Mouse (Mus musculus): ENCODE measurements around the gene Arid4a.
A peak's percentile ranks its signal among the peaks of the same experiment; 100 is the strongest.
"Not testable (repeated sequence)": the region's sequence is repeated elsewhere in the genome, so short reads cannot be mapped to it uniquely, and the experiment has no call there.

Arid4a gene

DNA sequence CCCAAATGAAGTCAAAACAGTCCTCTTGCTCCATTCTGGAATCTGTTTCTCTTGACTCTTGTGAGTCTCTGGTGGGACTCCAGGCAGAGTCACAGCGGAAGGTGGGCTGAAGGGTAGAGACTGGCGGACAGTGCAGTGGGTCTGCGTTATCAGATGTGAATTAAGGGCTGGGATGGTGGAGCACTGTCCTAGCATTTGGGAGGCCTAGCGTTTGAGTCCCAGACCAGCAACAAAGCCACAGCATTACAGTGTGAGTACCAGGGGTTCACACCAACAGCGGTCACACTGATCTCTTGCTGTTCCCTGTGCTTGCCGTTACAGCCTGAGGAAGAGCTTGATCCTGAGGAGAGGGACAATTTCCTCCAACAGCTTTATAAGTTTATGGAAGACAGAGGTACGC is 44.0 kb downstream of the Arid4a start:
- DNase-seq: no peak

DNA sequence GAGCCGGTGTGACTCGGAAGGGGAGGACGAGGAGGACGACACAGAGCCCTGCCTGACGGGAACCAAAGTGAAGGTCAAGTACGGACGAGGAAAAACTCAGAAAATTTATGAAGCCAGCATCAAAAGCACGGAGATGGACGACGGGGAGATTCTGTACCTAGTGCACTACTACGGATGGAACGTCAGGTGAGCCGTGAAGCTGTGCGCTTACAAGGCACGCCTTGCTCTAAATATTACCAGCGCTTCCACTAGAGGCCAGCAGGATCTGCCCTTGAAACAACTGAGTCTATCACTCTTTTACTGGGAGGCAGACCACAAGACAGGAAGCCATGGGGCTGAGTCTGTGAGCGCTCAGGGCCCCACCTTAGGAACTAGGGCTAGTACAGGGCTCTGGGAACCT is 54.1 kb downstream of the Arid4a start:
- no peak for DNase-seq

DNA sequence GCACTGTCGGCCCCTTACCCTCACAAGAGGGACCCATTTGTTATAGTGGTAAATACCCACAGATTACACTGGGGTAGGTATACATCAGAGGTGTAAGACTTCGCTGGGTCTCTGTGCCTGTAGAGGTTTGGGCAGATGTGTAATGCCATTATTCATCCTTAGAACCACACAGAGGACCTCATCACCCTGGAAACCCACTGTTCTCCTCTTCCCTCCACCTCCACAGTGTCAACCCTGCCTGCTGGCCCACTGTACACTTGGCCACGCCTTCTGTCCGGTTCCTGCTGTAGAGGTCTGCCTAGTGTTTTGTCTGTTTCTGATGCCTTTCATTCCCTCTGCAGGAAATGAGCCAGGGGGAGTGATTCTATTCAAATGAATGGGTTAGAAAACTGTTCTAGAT is 56.3 kb downstream of the Arid4a start:
- DNase-seq: no peak

DNA sequence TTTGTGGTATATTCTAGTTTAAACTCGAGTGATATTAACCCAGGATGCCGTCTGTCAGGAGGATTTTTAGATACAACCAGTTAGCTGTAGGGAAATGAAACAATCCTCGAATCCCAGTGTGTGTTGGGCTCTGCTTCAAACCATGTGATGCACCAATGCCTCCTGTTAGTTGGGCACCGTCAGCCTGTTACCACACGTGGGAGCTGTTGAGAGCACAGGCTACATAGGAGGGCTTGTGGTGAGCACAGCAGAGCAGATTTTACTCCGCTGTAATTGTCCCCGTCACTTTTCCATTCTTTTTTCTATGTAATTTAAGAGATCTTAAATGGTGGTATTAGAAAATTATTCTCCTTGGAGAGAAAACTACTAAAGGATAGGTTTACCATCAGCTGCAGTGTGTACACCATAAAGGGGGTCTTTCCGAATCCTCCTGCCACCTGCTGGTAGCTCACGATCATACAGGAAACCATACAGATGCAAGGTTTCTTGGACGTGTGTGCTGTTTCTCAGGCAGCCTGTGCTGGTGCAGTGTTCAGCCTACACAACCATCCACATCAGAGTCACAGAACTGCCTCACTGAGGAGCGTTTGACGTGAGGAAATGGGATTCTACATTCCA is 57.4 kb downstream of the Arid4a start:
- DNase-seq: no peak

DNA sequence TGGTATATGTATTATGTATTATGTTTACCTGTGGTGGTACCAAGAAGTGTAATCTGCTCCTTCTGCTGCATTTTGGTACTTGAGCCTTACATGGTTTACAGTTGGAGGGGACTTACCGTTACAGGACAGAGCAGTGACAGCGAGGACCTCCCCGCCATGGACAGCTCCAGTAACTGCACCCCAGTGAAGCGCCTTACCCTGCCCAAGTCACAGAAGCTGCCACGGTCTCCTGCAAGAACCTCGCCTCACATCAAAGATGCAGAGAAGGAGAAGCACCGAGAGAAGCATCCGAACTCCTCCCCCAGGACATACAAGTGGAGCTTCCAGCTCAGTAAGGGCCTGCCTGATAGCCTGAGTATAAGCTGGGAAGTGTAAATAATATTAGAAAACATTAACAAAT is 70.5 kb downstream of the Arid4a start:
- no peak for DNase-seq

DNA sequence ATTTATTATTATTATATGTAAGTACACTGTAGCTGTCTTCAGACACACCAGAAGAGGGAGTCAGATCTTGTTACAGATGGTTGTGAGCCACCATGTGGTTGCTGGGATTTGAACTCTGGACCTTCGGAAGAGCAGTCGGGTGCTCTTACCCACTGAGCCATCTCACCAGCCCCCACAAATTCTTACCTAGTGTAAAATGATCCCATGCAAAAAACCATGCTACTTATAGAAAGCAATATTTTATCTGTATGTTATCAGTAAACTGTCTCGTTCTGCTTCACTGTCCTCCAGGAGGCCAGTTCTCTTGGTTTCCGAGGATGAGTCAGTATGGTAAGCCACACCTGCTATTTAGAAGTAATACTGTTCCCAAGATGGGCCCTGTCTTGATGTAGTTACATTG is 88.5 kb downstream of the Arid4a start:
- not testable (repeated sequence) for DNase-seq

DNA sequence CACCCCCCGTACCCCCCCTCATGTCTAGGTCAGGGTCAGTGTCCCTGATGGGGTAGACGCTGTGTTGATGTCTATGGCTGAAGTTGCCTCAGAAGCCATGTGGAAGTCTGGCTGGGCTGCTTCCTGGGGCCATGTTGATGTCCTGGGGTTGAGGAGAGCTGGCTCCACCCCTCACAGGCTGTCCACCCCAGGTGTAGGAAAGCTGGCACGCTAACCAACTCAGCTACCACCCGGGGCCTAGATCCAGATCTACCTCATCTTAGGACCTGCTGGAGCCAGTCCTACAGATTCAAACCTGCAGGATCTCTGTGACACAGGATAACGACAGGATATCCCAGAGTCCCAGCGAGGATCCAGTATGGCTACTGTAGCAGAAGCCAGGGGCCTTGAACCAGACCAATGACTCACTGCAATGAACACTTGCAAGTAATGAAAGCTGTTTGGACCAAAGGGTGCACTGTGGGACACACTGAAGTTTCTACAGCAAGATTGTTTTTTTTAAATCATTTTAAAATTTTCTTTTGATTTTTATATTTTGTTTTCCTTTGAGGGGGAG is 91.5 kb downstream of the Arid4a start:
- no peak for DNase-seq

DNA sequence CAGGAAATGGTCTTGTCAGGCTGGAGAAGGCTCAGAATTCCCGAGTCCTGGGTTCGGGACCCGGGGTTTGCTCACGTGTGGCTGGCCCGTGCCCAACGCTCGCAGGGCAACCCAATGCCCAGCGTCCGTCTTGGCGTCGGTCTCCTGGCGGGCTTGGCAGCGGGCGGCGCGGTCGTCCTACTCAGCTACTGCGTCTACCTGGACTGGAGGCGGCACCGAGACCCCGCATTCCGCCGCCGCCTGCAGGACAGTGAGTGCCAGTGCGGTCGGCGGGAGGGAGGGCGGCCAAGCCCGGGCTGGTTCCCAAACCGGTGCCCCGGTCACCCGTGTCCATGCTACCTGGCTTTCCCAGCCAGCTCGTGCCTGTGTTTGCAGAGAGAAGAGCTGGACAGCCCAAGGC is 95.5 kb downstream of the Arid4a start, which contains the start of gene Tomm20l:
Gene Tomm20l (plus strand): TSS at position 98 of the 400 bp plus-strand sequence.
- no peak for DNase-seq

DNA sequence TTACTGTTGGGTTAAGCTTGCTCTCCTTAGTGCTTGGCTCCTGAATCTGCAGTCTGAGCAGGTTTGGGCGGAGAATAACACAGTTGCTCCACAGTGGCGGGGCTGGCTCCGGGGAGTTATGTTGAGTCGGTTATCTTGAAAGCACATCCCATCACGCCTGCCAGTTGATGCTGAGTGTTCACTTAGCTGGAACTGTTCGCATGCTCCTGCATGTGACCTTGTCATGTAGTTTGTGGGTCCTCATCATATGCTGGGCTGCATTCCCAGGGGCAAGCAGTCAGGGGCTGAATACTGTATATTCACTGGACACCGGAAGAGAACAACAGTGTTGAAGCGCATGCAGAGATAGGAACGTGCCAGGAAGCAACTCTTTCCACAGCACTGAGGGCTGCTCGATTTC is 97.3 kb downstream of the Arid4a start:
- DNase-seq: no peak

DNA sequence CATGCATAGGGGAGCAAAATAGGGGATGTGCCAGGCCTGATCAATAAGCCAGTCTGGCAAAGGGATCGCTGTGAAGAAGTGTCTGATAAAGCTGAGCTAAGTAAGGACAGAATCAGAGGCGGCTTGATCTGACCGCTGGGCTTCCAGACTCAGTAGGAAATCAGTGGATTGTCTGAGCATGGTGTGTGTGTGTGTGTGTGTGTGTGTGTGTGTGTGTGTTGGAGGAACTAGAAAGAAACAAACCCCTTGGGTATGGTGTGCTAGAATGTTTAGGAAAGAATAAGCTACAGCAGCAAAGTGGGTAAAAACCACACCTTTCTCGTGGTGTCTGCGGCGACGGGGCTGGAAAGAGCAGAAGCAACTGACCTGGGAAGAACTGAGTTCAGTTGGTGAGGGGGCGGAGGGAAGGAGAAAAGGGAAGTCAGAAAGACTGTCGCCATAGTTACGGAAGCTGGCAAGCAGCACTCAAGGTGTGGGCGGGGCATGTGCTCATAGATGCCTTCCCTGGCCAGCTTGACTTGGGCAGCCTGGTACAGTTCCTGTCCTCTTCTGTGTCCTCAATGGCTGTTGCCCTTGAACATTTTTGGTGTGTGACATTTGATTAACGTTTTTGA is 98.0 kb downstream of the Arid4a start:
- DNase-seq: peak; percentile 68 to 73

DNA sequence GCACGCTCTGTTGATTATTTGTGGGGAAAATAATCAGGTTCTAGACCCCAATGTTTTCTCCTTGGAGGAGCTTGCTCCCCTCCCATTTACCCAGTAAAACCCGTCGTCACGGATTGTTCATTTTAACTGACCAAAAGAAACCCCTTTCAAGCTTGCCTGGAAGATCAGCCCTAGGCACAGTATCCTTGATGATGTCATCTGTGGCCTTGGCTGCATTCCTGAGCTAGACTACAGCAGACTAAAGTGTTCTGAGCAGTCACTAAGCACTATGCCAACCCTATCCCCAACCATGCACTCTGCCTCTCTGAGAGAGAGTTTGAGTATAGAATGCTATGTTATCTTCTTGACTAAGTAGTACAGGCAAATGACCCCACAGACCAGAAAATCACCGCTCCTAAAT is 100.6 kb downstream of the Arid4a start:
- no peak for DNase-seq

DNA sequence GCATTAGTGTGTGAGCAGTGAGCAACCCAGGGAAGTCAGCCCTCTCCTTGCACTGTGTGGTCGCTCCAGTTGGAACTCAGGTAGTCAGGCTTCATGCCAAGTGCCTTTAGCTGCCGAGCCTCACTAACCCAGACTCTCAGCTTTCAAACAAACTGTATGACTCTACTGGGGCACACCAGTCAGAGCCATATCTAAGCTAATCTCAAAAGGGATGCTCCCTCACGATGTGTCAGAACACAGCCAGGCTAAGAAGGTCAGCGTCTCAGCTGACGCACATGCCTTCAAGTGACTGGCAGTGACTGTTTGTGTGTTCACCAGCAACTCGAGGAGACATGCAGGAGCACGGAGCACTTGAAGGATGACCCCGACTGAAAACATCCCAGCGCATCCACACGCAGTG is 106.9 kb downstream of the Arid4a start:
- no peak for DNase-seq

DNA sequence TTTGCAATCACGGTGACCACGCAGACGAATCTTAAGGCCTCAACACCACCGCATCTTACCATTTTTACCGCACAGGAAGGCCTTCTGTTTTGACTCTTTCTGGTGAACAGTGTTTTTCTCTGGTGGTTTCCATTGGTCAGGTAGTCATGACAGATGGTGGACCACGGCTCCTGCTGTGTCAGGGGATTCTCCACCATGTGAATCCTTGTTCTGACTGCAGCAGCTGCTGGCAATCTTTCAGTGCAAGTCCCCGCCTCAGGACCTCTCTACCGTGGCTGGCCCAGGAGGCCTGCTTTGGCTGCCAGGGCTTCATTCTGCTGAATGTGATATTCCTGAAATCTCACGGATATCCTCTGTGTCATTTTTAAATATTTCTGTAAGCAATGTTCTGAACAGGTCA is 107.5 kb downstream of the Arid4a start:
- DNase-seq: no peak

DNA sequence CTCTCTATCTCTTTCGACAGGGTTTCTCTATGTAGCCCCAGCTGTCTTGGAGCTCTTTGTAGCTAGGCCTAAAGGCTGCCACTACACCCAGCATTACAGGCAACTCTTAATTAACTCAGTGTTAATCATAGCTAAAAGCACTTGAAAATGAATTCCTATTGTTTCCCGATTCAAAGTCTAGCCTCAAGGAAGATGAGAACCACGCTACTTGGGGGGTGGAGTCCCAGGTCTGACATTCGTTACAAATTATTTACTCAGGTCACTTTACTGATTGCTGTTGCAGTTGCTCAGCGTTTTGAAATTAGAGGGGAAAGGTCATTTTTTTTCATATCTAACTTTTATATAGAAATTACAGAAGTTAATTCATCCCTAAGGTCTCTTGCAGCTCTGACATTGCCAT is 119.8 kb downstream of the Arid4a start:
- no peak for DNase-seq

DNA sequence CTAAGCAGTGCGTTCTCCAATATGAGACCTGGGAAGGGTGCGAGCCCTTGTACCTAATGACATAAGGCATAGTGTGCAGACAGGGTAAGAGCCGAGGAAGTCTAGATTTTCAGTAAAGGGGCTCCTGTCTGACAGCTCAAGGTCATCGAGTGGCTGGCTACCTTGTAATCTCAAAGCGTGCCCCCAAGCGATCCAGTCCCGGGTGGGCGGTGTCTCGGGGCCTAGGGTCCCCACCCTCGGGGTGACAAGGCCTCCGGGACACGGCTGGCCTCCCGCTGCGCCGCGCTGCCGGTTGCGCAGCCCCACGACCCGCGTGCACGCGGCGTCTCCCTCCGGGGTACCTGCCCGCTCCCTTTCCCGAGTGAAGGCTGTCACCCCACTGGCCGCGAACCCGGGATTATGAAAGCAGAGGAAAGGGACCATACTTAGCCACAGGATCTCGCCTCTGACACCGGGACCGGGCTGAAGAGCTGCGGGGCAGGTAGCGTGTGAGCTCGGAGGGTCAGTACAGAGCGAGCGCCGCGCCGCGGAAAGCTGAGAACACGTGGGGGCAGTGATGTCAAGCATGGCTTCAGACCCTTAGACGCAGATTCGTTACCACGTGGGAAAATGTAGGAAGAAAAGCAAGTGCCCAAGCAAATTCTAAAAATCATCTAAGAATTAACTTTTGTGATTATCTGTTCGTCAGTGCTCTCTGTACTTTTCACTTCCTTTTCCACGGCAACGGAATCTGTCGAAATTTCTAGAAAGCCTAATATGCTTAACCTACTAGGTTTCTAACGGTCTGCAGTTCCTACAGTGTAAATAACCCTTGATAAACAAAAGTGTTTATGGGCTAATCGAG is 120.6 kb downstream of the Arid4a start, which contains the start of the genes Timm9 and 2700049A03Rik:
Gene Timm9 (minus strand): TSS at position 555 of the 844 bp plus-strand sequence.
Gene 2700049A03Rik (plus strand): TSS at position 719 of the 844 bp plus-strand sequence.
- peak; percentile 61 to 74 for DNase-seq

DNA sequence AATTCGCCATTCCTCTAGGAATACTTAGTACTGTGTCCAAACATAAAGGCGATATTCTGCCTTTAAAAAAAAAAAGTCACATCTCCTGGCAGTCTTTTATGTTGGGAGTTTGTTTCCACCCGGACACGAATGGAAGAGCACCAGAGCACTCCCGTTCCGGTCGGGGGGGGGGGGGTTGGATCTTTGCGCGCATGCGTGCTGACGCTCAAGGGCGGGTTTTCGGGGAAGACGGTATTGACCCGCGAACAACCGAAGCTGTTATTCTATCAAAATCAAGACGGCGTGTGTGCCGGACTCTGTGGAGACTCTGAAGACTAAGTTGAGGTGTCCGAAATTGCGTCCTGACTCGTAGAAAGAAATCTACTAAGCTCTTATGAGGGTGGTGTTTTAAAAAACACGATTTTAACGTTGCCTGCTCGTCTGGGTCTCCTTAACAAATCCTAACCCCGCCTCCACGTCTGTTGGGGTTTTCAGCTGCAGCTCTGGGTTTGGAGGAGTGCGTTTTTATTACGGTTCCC is 121.2 kb downstream of the Arid4a start:
- peak; percentile 65 to 77 for DNase-seq

DNA sequence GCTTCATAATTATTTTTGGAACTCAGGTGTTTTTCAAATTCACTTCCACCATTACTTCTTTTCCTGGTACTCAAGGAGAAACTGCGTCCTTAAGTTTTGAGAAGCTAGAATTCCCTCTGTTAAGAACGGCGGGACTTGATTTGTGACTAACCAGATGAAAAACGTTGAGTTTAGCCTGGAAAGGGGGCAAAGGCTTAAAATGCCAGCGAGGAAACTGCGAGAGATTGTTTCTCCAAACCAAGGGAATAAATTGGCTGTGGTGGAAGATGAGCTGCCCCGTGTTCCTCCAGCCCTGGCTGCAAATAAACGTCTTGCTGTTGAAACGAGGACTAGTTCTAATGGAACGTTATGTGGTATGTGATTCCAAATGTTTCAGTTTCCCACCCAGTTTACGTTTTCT is 121.9 kb downstream of the Arid4a start:
- DNase-seq: no peak

DNA sequence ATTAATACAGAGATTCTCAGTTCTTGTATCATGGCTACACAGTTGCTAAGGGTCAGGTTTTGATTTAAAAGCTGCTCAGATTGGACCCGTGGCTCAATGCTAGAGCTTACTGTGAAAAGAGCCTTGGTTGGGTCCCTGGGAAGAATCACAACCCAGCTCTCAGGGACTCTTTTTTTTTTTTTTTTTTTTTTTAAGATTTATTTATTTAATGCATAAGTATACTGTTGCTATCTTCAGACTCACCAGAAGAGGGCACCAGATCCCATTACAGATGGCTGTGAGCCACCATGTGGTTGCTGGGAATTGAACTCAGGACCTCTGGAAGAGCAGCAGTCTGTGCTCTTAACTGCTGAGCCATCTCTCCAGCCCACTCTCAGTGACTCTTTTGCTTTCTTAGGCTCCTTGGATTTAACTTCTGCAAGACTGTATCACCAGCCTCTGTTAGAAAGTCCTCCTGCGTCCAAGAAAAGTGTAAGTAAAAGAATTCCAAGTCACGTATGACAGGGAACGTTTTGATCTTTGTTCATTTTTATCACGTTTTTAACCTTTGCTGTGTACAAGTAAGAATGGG is 123.6 kb downstream of the Arid4a start:
- no peak for DNase-seq

DNA sequence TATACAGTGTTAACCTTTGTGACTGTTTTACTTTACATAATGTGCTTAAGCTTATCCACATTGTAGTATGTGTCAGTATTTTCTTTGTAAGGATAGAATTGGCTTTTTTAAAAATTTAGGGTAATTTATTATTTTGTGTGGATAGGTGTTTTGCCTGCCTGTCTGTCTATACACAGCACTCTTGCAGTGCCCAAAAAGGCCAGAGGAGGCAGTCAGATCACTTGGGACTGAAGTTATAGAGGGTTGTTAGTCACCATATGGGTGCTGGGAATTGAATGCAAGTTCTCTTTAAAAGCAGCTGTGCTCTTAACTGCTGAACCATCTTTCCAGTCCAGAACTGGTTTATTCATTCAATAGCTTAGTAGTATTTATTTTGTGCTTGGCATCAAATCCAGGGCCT is 125.4 kb downstream of the Arid4a start:
- DNase-seq: no peak

DNA sequence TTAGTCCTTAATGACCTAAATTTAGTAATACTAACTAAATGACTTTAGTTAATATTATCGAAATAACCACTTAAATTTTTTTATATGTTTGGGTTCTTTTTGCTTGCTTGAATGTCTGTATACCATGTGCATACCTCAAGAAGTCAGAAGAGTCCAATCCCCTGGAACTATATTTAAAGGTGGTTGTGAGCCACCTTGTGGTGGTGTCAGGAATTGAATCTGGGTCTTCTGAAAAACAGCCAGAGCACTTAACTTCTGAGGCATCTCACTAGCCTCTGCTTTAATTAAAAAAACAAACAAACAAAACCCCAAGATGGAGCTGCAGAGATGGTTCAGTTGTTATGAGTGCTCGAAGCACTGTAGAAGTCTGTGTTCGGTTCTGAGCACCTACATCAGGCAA is 131.9 kb downstream of the Arid4a start:
- peak in 1 of 2 experiments; percentile 58 for DNase-seq

All from spleen, adult 18-20 months (tissue).